Comparison of ENCODE assay signal across 7 mouse cellular contexts in the genomic region with DNA sequence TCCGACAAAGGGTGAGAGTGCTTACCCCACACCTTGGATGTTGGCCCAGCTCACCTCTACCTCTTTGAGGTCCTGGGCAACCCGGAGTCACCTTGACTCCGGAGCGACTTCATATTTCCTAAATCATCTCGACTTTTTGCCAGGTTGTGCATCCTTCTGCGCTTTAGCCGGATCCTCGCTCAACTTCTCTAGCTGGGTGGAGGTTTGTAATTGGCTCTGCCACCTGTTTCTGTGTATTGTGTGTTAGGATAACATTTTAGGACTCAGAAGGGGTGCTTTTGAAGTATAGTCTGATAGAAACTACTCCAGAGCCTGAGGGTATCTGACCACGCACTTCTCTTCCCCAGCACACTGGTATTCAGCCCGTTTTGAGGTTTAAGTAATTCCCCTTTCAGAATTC. TPM values are rescaled to one million over a fixed set of nuclear protein-coding genes. Genes with fewer than 3 reads are reported as not detected.
DNase-seq lines count a peak whose midpoint lies in the region; ATAC-seq and TF ChIP-seq lines count a peak whose summit lies in the region.

No protein-coding gene starts in this region.

- H3K4me3 ChIP-seq in neural tube, embryonic 11.5 days (ENCODE audit: low read depth, low read length) = peak overlapping the region; percentile 55
- peak overlapping the region; percentile 73 for H3K4me3 ChIP-seq in embryonic facial prominence, embryonic 15.5 days (replicated peaks)
- H3K4me3 ChIP-seq in limb, embryonic 12.5 days (replicated peaks) = peak overlapping the region; percentile 81
- peak overlapping the region; percentile 92 for H3K4me3 ChIP-seq in small intestine, adult 2 months (ENCODE audit: low read depth, low read length)

- peak overlapping the region; percentile 80 for H3K9ac ChIP-seq in neural tube, embryonic 11.5 days (ENCODE audit: low read length)
- peak overlapping the region; percentile 55 for H3K9ac ChIP-seq in embryonic facial prominence, embryonic 15.5 days
- H3K9ac ChIP-seq in limb, embryonic 12.5 days (replicated peaks) = peak overlapping the region; percentile 88

- 0 out of 2 replicates have a peak overlapping the region, but pooled peaks have one; percentile 2 for H3K27ac ChIP-seq in neural tube, embryonic 11.5 days (ENCODE audit: low read depth, low read length)
- H3K27ac ChIP-seq in embryonic facial prominence, embryonic 15.5 days (replicated peaks) = peak overlapping the region; percentile 94
- peak overlapping the region; percentile 96 for H3K27ac ChIP-seq in limb, embryonic 12.5 days
- no peak overlapping the region for H3K27ac ChIP-seq in small intestine, adult 2 months (ENCODE audit: insufficient read depth, low read depth, low read length)

- intact Hi-C loops in left cerebral cortex, postnatal 14 days (cut with DNase I) = no loop called here

- TF ChIP-seq CTCF in small intestine, adult 2 months (IDR thresholded peaks at IDR 0.05; ENCODE audit: extremely low read depth, insufficient read length, insufficient replicate concordance, low read depth, low read length) = no peak

- TF ChIP-seq POLR2A in small intestine, adult 2 months (IDR thresholded peaks at IDR 0.05; ENCODE audit: low read depth, low read length) = no peak

- peaks cover 13% of the 10 kb centered on the region for H3K4me1 ChIP-seq in neural tube, embryonic 11.5 days (ENCODE audit: control insufficient read depth, insufficient read depth, low read length)
- H3K4me1 ChIP-seq in embryonic facial prominence, embryonic 15.5 days = peaks cover 26% of the 10 kb centered on the region
- H3K4me1 ChIP-seq in limb, embryonic 12.5 days (replicated peaks) = peaks cover 23% of the 10 kb centered on the region
- no peaks in the 10 kb centered on the region for H3K4me1 ChIP-seq in small intestine, adult 2 months (ENCODE audit: control insufficient read depth, insufficient read depth, insufficient read length, low read length)

- WGBS in neural tube, embryonic 11.5 days = 2% methylated on average over 10 of the region's 10 CpGs
- under 1% methylated on average over 10 of the region's 10 CpGs for whole genome bisulfite sequencing in embryonic facial prominence, embryonic 15.5 days
- WGBS in limb, embryonic 12.5 days = 2% methylated on average over 10 of the region's 10 CpGs
- 8% methylated on average over 10 of the region's 10 CpGs for WGBS in small intestine, adult 2 months

- peak overlapping the region; percentile 75 for H3K4me2 ChIP-seq in neural tube, embryonic 11.5 days (ENCODE audit: low read depth)
- H3K4me2 ChIP-seq in embryonic facial prominence, embryonic 15.5 days (replicated peaks) = peak overlapping the region; percentile 71
- peak overlapping the region; percentile 71 for H3K4me2 ChIP-seq in limb, embryonic 12.5 days

- DNase-seq in neural tube, embryonic 11.5 days (ENCODE audit: low spot score) = no peak
- no peak for DNase-seq in neural tube, embryonic 10.5 days (ENCODE audit: extremely low spot score, low spot score)
- no peak for DNase-seq in left cerebral cortex, postnatal 14 days (ENCODE audit: low spot score in 2 of 2)

- no peaks in the 10 kb centered on the region for H3K27me3 ChIP-seq in neural tube, embryonic 11.5 days (ENCODE audit: control insufficient read depth, insufficient read depth, low read length)
- no peaks in the 10 kb centered on the region for H3K27me3 ChIP-seq in embryonic facial prominence, embryonic 15.5 days
- H3K27me3 ChIP-seq in limb, embryonic 12.5 days = no peaks in the 10 kb centered on the region
- H3K27me3 ChIP-seq in small intestine, adult 2 months (ENCODE audit: control insufficient read depth, insufficient read depth, low read length) = no peaks in the 10 kb centered on the region

- H3K9me3 ChIP-seq in neural tube, embryonic 11.5 days (ENCODE audit: control insufficient read depth, low read length) = no peaks in the 10 kb centered on the region
- no peaks in the 10 kb centered on the region for H3K9me3 ChIP-seq in embryonic facial prominence, embryonic 15.5 days (replicated peaks)
- H3K9me3 ChIP-seq in limb, embryonic 12.5 days = no peaks in the 10 kb centered on the region

- peaks cover 4% of the 10 kb centered on the region; the same call in 1 of the 2 replicates for H3K36me3 ChIP-seq in neural tube, embryonic 11.5 days (ENCODE audit: control insufficient read depth, insufficient read depth, low read length)
- peaks cover 9% of the 10 kb centered on the region for H3K36me3 ChIP-seq in embryonic facial prominence, embryonic 15.5 days
- H3K36me3 ChIP-seq in limb, embryonic 12.5 days = peaks cover 13% of the 10 kb centered on the region
- peaks cover under 1% of the 10 kb centered on the region; the same call in 1 of the 2 replicates for H3K36me3 ChIP-seq in small intestine, adult 2 months (ENCODE audit: control insufficient read depth, insufficient read depth, low read length)

- ATAC-seq in neural tube, embryonic 11.5 days (ENCODE audit: insufficient read depth, low FRiP score, low TSS enrichment) = no peak
- no peak for ATAC-seq in embryonic facial prominence, embryonic 15.5 days (ENCODE audit: insufficient number of reproducible peaks, low FRiP score, low TSS enrichment, low read depth)
- ATAC-seq in limb, embryonic 12.5 days (ENCODE audit: insufficient number of reproducible peaks, insufficient read depth, low FRiP score, low TSS enrichment, low read depth) = no peak
- ATAC-seq in cerebellum, adult (ENCODE audit: insufficient number of reproducible peaks, low FRiP score, low TSS enrichment) = no peak

RNA-seq across cellular contexts. Expression of gene Marf1, which starts 0.6 kb away (rescaled TPM):
- 16.8 and 17.5 TPM in 2 replicates for polyA plus RNA-seq in neural tube, embryonic 11.5 days (2014; fragmentation: Nextera tagmentation; extraction: Ambion mirVana)
- 17.6 and 17.7 TPM in 2 replicates for polyA plus RNA-seq in embryonic facial prominence, embryonic 15.5 days (2015; fragmentation: Nextera tagmentation; extraction: Ambion mirVana)
- polyA plus RNA-seq in limb, embryonic 12.5 days (2016; fragmentation: Nextera tagmentation; extraction: Ambion mirVana) = 15.3 and 20.5 TPM in 2 replicates
- polyA plus RNA-seq in small intestine, adult 2 months (2012; rRNA removed) = 3.8 and 6.8 TPM in 2 replicates
- total RNA-seq in left cerebral cortex, postnatal 14 days (2021) = 10 to 100 TPM; 59.3 to 64.8 TPM

RNA-seq across cellular contexts. Expression of gene Nde1, which starts 0.7 kb away (rescaled TPM):
- polyA plus RNA-seq in neural tube, embryonic 11.5 days (2014; fragmentation: Nextera tagmentation; extraction: Ambion mirVana) = 142 and 153 TPM in 2 replicates
- 96.9 and 102 TPM in 2 replicates for polyA plus RNA-seq in embryonic facial prominence, embryonic 15.5 days (2015; fragmentation: Nextera tagmentation; extraction: Ambion mirVana)
- 147 and 150 TPM in 2 replicates for polyA plus RNA-seq in limb, embryonic 12.5 days (2016; fragmentation: Nextera tagmentation; extraction: Ambion mirVana)
- 9.7 and 15.8 TPM in 2 replicates for polyA plus RNA-seq in small intestine, adult 2 months (2012; rRNA removed)
- 10 to 100 TPM; 16.8 to 17.7 TPM for total RNA-seq in left cerebral cortex, postnatal 14 days (2021)
